Mouse (Mus musculus): ENCODE measurements around the gene Rhox2f.
"Not testable (repeated sequence)": the region's sequence is repeated elsewhere in the genome, so short reads cannot be mapped to it uniquely, and the experiment has no call there.

Rhox2f gene

GRCm38 (mm10) chrX:37571105-37571504 is at the start of gene Rhox2f:
TSS of gene Rhox2f (plus strand) at chrX:37571405.
- not testable (repeated sequence) for DNase-seq (ENCODE audit: low read depth, low spot score)

- not testable (repeated sequence) for DNase-seq (ENCODE audit: low read depth, low spot score)
Measured at GRCm38 (mm10) chrX:37530152-37530551, 41.1 kb upstream of the Rhox2f start, which contains the start of gene Rhox2e. TSS of gene Rhox2e (plus strand) at chrX:37530452.

- not testable (repeated sequence) for DNase-seq (ENCODE audit: low read depth, low spot score)
Measured at GRCm38 (mm10) chrX:37541719-37542118, 29.5 kb upstream of the Rhox2f start, which contains the start of gene Rhox3e. TSS of gene Rhox3e (plus strand) at chrX:37542019.

GRCm38 (mm10) chrX:37557112-37557511 is 14.1 kb upstream of the Rhox2f start, which contains the start of gene Rhox4e:
TSS of gene Rhox4e (plus strand) at chrX:37557412.
- DNase-seq (ENCODE audit: low read depth, low spot score) = not testable (repeated sequence)

GRCm38 (mm10) chrX:37572638-37573037 is 1.4 kb downstream of the Rhox2f start:
- DNase-seq (ENCODE audit: low read depth, low spot score) = not testable (repeated sequence)

GRCm38 (mm10) chrX:37580692-37581091 is 9.5 kb downstream of the Rhox2f start, which contains the start of gene Rhox3f:
TSS of gene Rhox3f (plus strand) at chrX:37580992.
- not testable (repeated sequence) for DNase-seq (ENCODE audit: low read depth, low spot score)

- DNase-seq (ENCODE audit: low read depth, low spot score) = not testable (repeated sequence)
Measured at GRCm38 (mm10) chrX:37607604-37608003, 36.4 kb downstream of the Rhox2f start, which contains the start of gene Rhox4f. TSS of gene Rhox4f (minus strand) at chrX:37607704.

All from ES-CJ7 (cell line).